Mouse (Mus musculus): ENCODE measurements around the gene Cabin1. TPM values are rescaled to one million over a fixed set of nuclear protein-coding genes. Genes with fewer than 3 reads are reported as not detected.

Gene Cabin1
- total RNA-seq, 2 experiments from 2014 or later = 20.7 to 24.0 TPM

Other genes starting within 250 kb of the Cabin1 start
- gene Snrpd3, start 246.8 kb downstream of the Cabin1 start, total RNA-seq (2015) = 31.1 and 31.9 TPM in 2 replicates
- 39.2 and 42.4 TPM in 2 replicates for gene Snrpd3, start 246.8 kb downstream of the Cabin1 start, total RNA-seq (2017)
- gene Gucd1, start 246.4 kb downstream of the Cabin1 start, total RNA-seq (2015) = 22.1 and 22.2 TPM in 2 replicates
- gene Gucd1, start 246.4 kb downstream of the Cabin1 start, total RNA-seq (2017) = 33.4 and 38.1 TPM in 2 replicates
- 0.58 and 0.71 TPM in 2 replicates for gene Lrrc75b, start 204.0 kb downstream of the Cabin1 start, total RNA-seq (2015)
- gene Lrrc75b, start 204.0 kb downstream of the Cabin1 start, total RNA-seq (2017) = 0.22 and 0.57 TPM in 2 replicates
- 3.2 TPM in 2 replicates for gene Ggt1, start 202.7 kb downstream of the Cabin1 start, total RNA-seq (2015)
- 4.9 and 10.0 TPM in 2 replicates for gene Ggt1, start 202.7 kb downstream of the Cabin1 start, total RNA-seq (2017)
- gene Ggt5, start 175.0 kb downstream of the Cabin1 start, total RNA-seq (2015) = 2.0 and 2.8 TPM in 2 replicates
- gene Ggt5, start 175.0 kb downstream of the Cabin1 start, total RNA-seq (2017) = 2.7 and 16.8 TPM in 2 replicates
- gene Susd2, start 120.3 kb downstream of the Cabin1 start, total RNA-seq (2015) = 0.16 and 0.48 TPM in 2 replicates
- gene Susd2, start 120.3 kb downstream of the Cabin1 start, total RNA-seq (2017) = 0.33 and 0.49 TPM in 2 replicates
- gene Ddt, start 9.1 kb upstream of the Cabin1 start, total RNA-seq (2015) = 30.0 and 31.4 TPM in 2 replicates
- gene Ddt, start 9.1 kb upstream of the Cabin1 start, total RNA-seq (2017) = 24.7 and 28.4 TPM in 2 replicates
- not detected in 2 replicates for gene Gm20441, start 16.6 kb upstream of the Cabin1 start, total RNA-seq (2015)
- not detected in 2 replicates for gene Gm20441, start 16.6 kb upstream of the Cabin1 start, total RNA-seq (2017)
- gene Gstt3, start 17.1 kb upstream of the Cabin1 start, total RNA-seq (2015) = 1.4 and 2.7 TPM in 2 replicates
- gene Gstt3, start 17.1 kb upstream of the Cabin1 start, total RNA-seq (2017) = 1.5 and 1.6 TPM in 2 replicates
- 0.78 TPM in 1 of 2 replicates, not detected in the other for gene Gstt1, start 34.2 kb upstream of the Cabin1 start, total RNA-seq (2015)
- not detected in 2 replicates for gene Gstt1, start 34.2 kb upstream of the Cabin1 start, total RNA-seq (2017)
- gene Gstt4, start 58.2 kb upstream of the Cabin1 start, total RNA-seq (2015) = not detected in 2 replicates
- gene Gstt4, start 58.2 kb upstream of the Cabin1 start, total RNA-seq (2017) = not detected in 2 replicates
- 4.7 and 5.9 TPM in 2 replicates for gene Gstt2, start 73.1 kb upstream of the Cabin1 start, total RNA-seq (2015)
- 1.8 and 4.7 TPM in 2 replicates for gene Gstt2, start 73.1 kb upstream of the Cabin1 start, total RNA-seq (2017)
- gene Mif, start 95.9 kb upstream of the Cabin1 start, total RNA-seq (2015) = 68.9 and 73.4 TPM in 2 replicates
- gene Mif, start 95.9 kb upstream of the Cabin1 start, total RNA-seq (2017) = 87.4 and 123 TPM in 2 replicates
- gene Derl3, start 129.1 kb upstream of the Cabin1 start, total RNA-seq (2015) = 0.41 and 0.89 TPM in 2 replicates
- not detected in 2 replicates for gene Derl3, start 129.1 kb upstream of the Cabin1 start, total RNA-seq (2017)
- gene Smarcb1, start 157.3 kb upstream of the Cabin1 start, total RNA-seq (2015) = 44.0 and 46.2 TPM in 2 replicates
- gene Smarcb1, start 157.3 kb upstream of the Cabin1 start, total RNA-seq (2017) = 40.6 and 48.4 TPM in 2 replicates
- 7.1 and 9.3 TPM in 2 replicates for gene Chchd10, start 168.8 kb upstream of the Cabin1 start, total RNA-seq (2015)
- gene Chchd10, start 168.8 kb upstream of the Cabin1 start, total RNA-seq (2017) = 8.1 and 15.7 TPM in 2 replicates
- gene Mmp11, start 172.2 kb upstream of the Cabin1 start, total RNA-seq (2015) = not detected in 2 replicates
- gene Mmp11, start 172.2 kb upstream of the Cabin1 start, total RNA-seq (2017) = not detected in 2 replicates
- gene Gm867, start 176.3 kb upstream of the Cabin1 start, total RNA-seq (2015) = 0.48 and 0.83 TPM in 2 replicates
- gene Gm867, start 176.3 kb upstream of the Cabin1 start, total RNA-seq (2017) = 0.16 TPM in 1 of 2 replicates, not detected in the other
- gene Vpreb3, start 178.7 kb upstream of the Cabin1 start, total RNA-seq (2015) = 0.48 TPM in 1 of 2 replicates, not detected in the other
- gene Vpreb3, start 178.7 kb upstream of the Cabin1 start, total RNA-seq (2017) = not detected in 2 replicates
- gene Gm5134, start 190.2 kb upstream of the Cabin1 start, total RNA-seq (2015) = 0.47 TPM in 1 of 2 replicates, not detected in the other
- gene Gm5134, start 190.2 kb upstream of the Cabin1 start, total RNA-seq (2017) = 0.11 TPM in 1 of 2 replicates, not detected in the other

Data from megakaryocyte, adult 5-6 weeks (primary cell).